Mouse (Mus musculus) adrenal gland, adult 8-10 months (tissue): ENCODE results near the gene Calm5. TPM values are rescaled to one million over a fixed set of nuclear protein-coding genes. Genes with fewer than 3 reads are reported as not detected.

ENCODE experiments used
- total RNA-seq, 4 experiments: library from RNA; stranded (reverse); gene quantifications; 2 replicates each; pipeline ENCODE4 v1.2.4; 2022

Calm5 gene
- total RNA-seq, 4 experiments from 2014 or later: not detected

Other genes starting within 250 kb of the Calm5 start
- 10 to 100 TPM; 23.8 to 31.9 (median 28.3) TPM for gene Fam208b, start 243.1 kb upstream of the Calm5 start, total RNA-seq
- gene Asb13, start 220.1 kb upstream of the Calm5 start, total RNA-seq: 10 to 100 TPM; 13.7 to 22.5 (median 20.0) TPM
- under 1 TPM in 1 of 4 experiments, not detected in 3; 0.24 TPM for gene Calml3, start 49.9 kb upstream of the Calm5 start, total RNA-seq
- gene Calm4, start 16.4 kb upstream of the Calm5 start, total RNA-seq: not detected
- 100 to 1,000 TPM; 146 to 278 (median 191) TPM for gene Net1, start 64.0 kb downstream of the Calm5 start, total RNA-seq
- not detected for gene Tubal3, start 64.1 kb downstream of the Calm5 start, total RNA-seq
- gene Ucn3, start 91.2 kb downstream of the Calm5 start, total RNA-seq: not detected
- gene Akr1c14, start 194.8 kb downstream of the Calm5 start, total RNA-seq: 1 to 10 TPM in 3 of 4 experiments, under 1 TPM in 1; 0.77 to 3.4 (median 1.8) TPM